Mouse (Mus musculus): ENCODE results near the gene Mettl7a2. TPM values are rescaled to one million over a fixed set of nuclear protein-coding genes. Genes with fewer than 3 reads are reported as not detected.
"Not testable (repeated sequence)": the region's sequence is repeated elsewhere in the genome, so short reads cannot be mapped to it uniquely, and the experiment has no call there.

The Mettl7a2 gene
- total RNA-seq, 2 experiments from 2014 or later: 2.0 to 2.2 TPM

- DNase-seq: peak; percentile 63 to 78
Observed at GRCm38 (mm10) chr15:100337847-100338246, 15.2 kb upstream of the Mettl7a2 start.

- DNase-seq: not testable (repeated sequence)
Observed at GRCm38 (mm10) chr15:100341314-100341980, 11.6 kb upstream of the Mettl7a2 start.

- peak in 1 of 2 experiments; percentile 27 for DNase-seq
Observed at GRCm38 (mm10) chr15:100345484-100345883, 7.5 kb upstream of the Mettl7a2 start.

GRCm38 (mm10) chr15:100346761-100347160, 6.2 kb upstream of the Mettl7a2 start:
- no peak for DNase-seq

GRCm38 (mm10) chr15:100349496-100349895, 3.5 kb upstream of the Mettl7a2 start:
- no peak for DNase-seq

- no peak for DNase-seq
Observed at GRCm38 (mm10) chr15:100351501-100352060, 1.4 kb upstream of the Mettl7a2 start.

GRCm38 (mm10) chr15:100353399-100353798, 399 bp downstream of the Mettl7a2 start:
- not testable (repeated sequence) for DNase-seq

GRCm38 (mm10) chr15:100355876-100356275, 2.9 kb downstream of the Mettl7a2 start:
- no peak for DNase-seq

GRCm38 (mm10) chr15:100364242-100364641, 11.2 kb downstream of the Mettl7a2 start, which contains the start of gene Higd1c:
Gene Higd1c (plus strand): TSS chr15:100364542.
- DNase-seq: no peak

GRCm38 (mm10) chr15:100365967-100366366, 13.0 kb downstream of the Mettl7a2 start:
- not testable (repeated sequence) for DNase-seq

- no peak for DNase-seq
Observed at GRCm38 (mm10) chr15:100367119-100367518, 14.1 kb downstream of the Mettl7a2 start.

- peak; percentile 63 to 67 for DNase-seq
Observed at GRCm38 (mm10) chr15:100375066-100375465, 22.1 kb downstream of the Mettl7a2 start.

- not testable (repeated sequence) for DNase-seq
Observed at GRCm38 (mm10) chr15:100377847-100378505, 25.0 kb downstream of the Mettl7a2 start.

- no peak for DNase-seq
Observed at GRCm38 (mm10) chr15:100379658-100380057, 26.7 kb downstream of the Mettl7a2 start.

GRCm38 (mm10) chr15:100380104-100380503, 27.1 kb downstream of the Mettl7a2 start:
- no peak for DNase-seq

- DNase-seq: no peak
Observed at GRCm38 (mm10) chr15:100385705-100386104, 32.7 kb downstream of the Mettl7a2 start.

- no peak for DNase-seq
Observed at GRCm38 (mm10) chr15:100387544-100388223, 34.7 kb downstream of the Mettl7a2 start.

- DNase-seq: no peak
Observed at GRCm38 (mm10) chr15:100388224-100388835, 35.3 kb downstream of the Mettl7a2 start.

- DNase-seq: peak; percentile 44 to 58
Observed at GRCm38 (mm10) chr15:100388886-100389285, 35.9 kb downstream of the Mettl7a2 start.

GRCm38 (mm10) chr15:100391066-100391465, 38.1 kb downstream of the Mettl7a2 start:
- DNase-seq: peak in 1 of 2 experiments; percentile 41

GRCm38 (mm10) chr15:100391599-100391998, 38.6 kb downstream of the Mettl7a2 start:
- no peak for DNase-seq

- DNase-seq: no peak
Observed at GRCm38 (mm10) chr15:100393016-100393415, 40.0 kb downstream of the Mettl7a2 start.

Data from adrenal gland, postnatal 36 days (tissue).